Mouse (Mus musculus): ENCODE measurements around the gene Pex26.

DNA sequence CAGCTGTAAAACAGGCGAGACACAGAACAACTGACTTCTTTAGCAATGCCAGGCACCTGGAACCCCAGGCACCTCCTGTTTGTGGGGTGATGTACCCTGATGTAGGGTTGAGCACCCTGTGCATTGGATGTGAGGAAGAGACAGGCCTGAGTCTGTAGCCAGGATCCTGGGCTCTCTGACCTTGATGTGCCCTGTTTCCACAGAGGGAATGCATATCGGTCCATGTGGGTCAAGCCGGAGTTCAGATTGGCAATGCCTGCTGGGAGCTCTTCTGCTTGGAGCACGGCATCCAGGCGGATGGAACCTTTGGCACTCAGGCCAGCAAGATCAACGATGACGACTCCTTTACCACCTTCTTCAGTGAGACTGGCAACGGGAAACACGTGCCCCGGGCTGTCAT is 36.7 kb downstream of the Pex26 start:
- TF ChIP-seq POLR2A (IDR thresholded peaks at IDR 0.05; ENCODE audit: low read depth, low read length) (no peak), CTCF (conservative IDR thresholded peaks at IDR 0.05; ENCODE audit: insufficient read depth, insufficient read length, low read depth, low read length) (no peak)
